Mouse (Mus musculus) cortical plate, adult 2 months (tissue): ENCODE measurements around the gene Fras1.

Source experiments
- CTCF ChIP-seq: fragments of 200-500 bp; IDR thresholded peaks from 2 replicates; pipeline ENCODE4 v1.5.1; 2011; ENCODE audit warnings: mild to moderate bottlenecking, control low read depth, low read length; ENCODE audit not compliant: insufficient read depth; ENCODE audit errors: extremely low read depth
- POLR2A ChIP-seq: fragments of 200-500 bp; IDR thresholded peaks from 2 replicates; pipeline ENCODE4 v1.6.1; 2011; ENCODE audit warnings: mild to moderate bottlenecking, low read length, control low read depth; ENCODE audit not compliant: insufficient read depth; ENCODE audit errors: extremely low read depth

GRCm38 (mm10) chr5:96408291-96408690, 34.5 kb downstream of the Fras1 start:
- no peak for TF ChIP-seq CTCF
- no peak for TF ChIP-seq POLR2A
